Mouse (Mus musculus): ENCODE measurements at regions not wholly inside any gene's neighbourhood (a gene's known extent, or its start where the extent isn't known, plus 50 kb on each side); places are given as distances from the start of the nearest gene placed in this dataset.

GRCm38 (mm10) chr5:41206462-41206861 lies 501.5 kb downstream of the Rab28 start:
- DNase-seq (ENCODE audit: low read depth, low spot score): no peak

- no peak for DNase-seq (ENCODE audit: low read depth, low spot score)
Measured at GRCm38 (mm10) chr5:41204417-41204816, 503.5 kb downstream of the Rab28 start.

- no peak for DNase-seq (ENCODE audit: low read depth, low spot score)
Measured at GRCm38 (mm10) chr5:41187193-41187592, 520.8 kb downstream of the Rab28 start.

- DNase-seq (ENCODE audit: low read depth, low spot score): no peak
Measured at GRCm38 (mm10) chr5:41177220-41177619, 530.7 kb downstream of the Rab28 start.

GRCm38 (mm10) chr5:41165870-41166626 lies 541.9 kb downstream of the Rab28 start:
- no peak for DNase-seq (ENCODE audit: low read depth, low spot score)

- DNase-seq (ENCODE audit: low read depth, low spot score): peak; percentile 32
Measured at GRCm38 (mm10) chr5:41125050-41125449, 582.9 kb downstream of the Rab28 start.

- DNase-seq (ENCODE audit: low read depth, low spot score): no peak
Measured at GRCm38 (mm10) chr5:41117658-41118057, 590.3 kb downstream of the Rab28 start.

- DNase-seq (ENCODE audit: low read depth, low spot score): no peak
Measured at GRCm38 (mm10) chr5:41087773-41088172, 620.2 kb downstream of the Rab28 start.

- no peak for DNase-seq (ENCODE audit: low read depth, low spot score)
Measured at GRCm38 (mm10) chr5:41076412-41076811, 631.5 kb downstream of the Rab28 start.

GRCm38 (mm10) chr5:41061646-41062045 lies 646.3 kb downstream of the Rab28 start:
- DNase-seq (ENCODE audit: low read depth, low spot score): no peak

- DNase-seq (ENCODE audit: low read depth, low spot score): no peak
Measured at GRCm38 (mm10) chr5:41061222-41061621, 646.7 kb downstream of the Rab28 start.

- no peak for DNase-seq (ENCODE audit: low read depth, low spot score)
Measured at GRCm38 (mm10) chr5:41058015-41058414, 649.9 kb downstream of the Rab28 start.

- DNase-seq (ENCODE audit: low read depth, low spot score): peak; percentile 52
Measured at GRCm38 (mm10) chr5:41051948-41052347, 656.0 kb downstream of the Rab28 start.

GRCm38 (mm10) chr5:41048515-41048914 lies 659.4 kb downstream of the Rab28 start:
- no peak for DNase-seq (ENCODE audit: low read depth, low spot score)

- DNase-seq (ENCODE audit: low read depth, low spot score): no peak
Measured at GRCm38 (mm10) chr5:41045221-41045620, 662.7 kb downstream of the Rab28 start.

GRCm38 (mm10) chr5:41044465-41044864 lies 663.5 kb downstream of the Rab28 start:
- DNase-seq (ENCODE audit: low read depth, low spot score): peak; percentile 58

- no peak for DNase-seq (ENCODE audit: low read depth, low spot score)
Measured at GRCm38 (mm10) chr5:41038790-41039189, 669.2 kb downstream of the Rab28 start.

GRCm38 (mm10) chr5:41006692-41007091 lies 701.3 kb downstream of the Rab28 start:
- no peak for DNase-seq (ENCODE audit: low read depth, low spot score)

- no peak for DNase-seq (ENCODE audit: low read depth, low spot score)
Measured at GRCm38 (mm10) chr5:40986562-40986961, 721.4 kb downstream of the Rab28 start.

- no peak for DNase-seq (ENCODE audit: low read depth, low spot score)
Measured at GRCm38 (mm10) chr5:40974892-40975291, 733.1 kb downstream of the Rab28 start.

- peak; percentile 46 for DNase-seq (ENCODE audit: low read depth, low spot score)
Measured at GRCm38 (mm10) chr5:40952901-40953595, 754.9 kb downstream of the Rab28 start.

- no peak for DNase-seq (ENCODE audit: low read depth, low spot score)
Measured at GRCm38 (mm10) chr5:40929127-40929526, 778.8 kb downstream of the Rab28 start.

- DNase-seq (ENCODE audit: low read depth, low spot score): no peak
Measured at GRCm38 (mm10) chr5:40920920-40921319, 787.0 kb downstream of the Rab28 start.
